Mouse (Mus musculus) liver, postnatal 0 days (tissue): ENCODE data around the gene Phactr2. TPM values are rescaled to one million over a fixed set of nuclear protein-coding genes. Genes with fewer than 3 reads are reported as not detected.

Experiments used
- ATAC-seq: fragments of 200-750 bp; cut with Nextera tagmentation; 2 replicates; pipeline ENCODE4 v1.8.0; 2017; ENCODE audit warnings: mild to moderate bottlenecking, moderate library complexity
- DNase-seq: peaks from one replicate; pipeline ENCODE4 v3.0.0-alpha.2; 2016
- H3K27ac ChIP-seq: fragments of 300-500 bp; sonication (generic); 2 replicates; pipeline ENCODE4 v1.5.1; 2014; ENCODE audit warnings: antibody characterized with exemption, moderate library complexity, mild to moderate bottlenecking, low read depth
- H3K27me3 ChIP-seq: fragments of 300-500 bp; sonication (generic); 2 replicates; pipeline ENCODE4 v1.6.1; 2014; ENCODE audit warnings: low read length, control low read depth, mixed read lengths; ENCODE audit not compliant: insufficient read depth
- H3K36me3 ChIP-seq: fragments of 300-500 bp; sonication (generic); replicated peaks from 2 replicates; pipeline ENCODE4 v1.6.1; 2014; ENCODE audit warnings: mild to moderate bottlenecking, control low read depth, low read length, moderate library complexity, mixed read lengths; ENCODE audit not compliant: insufficient read depth
- H3K4me1 ChIP-seq: fragments of 300-500 bp; sonication (generic); 2 replicates; pipeline ENCODE4 v1.6.1; 2014; ENCODE audit warnings: antibody characterized with exemption, mild to moderate bottlenecking, control low read depth; ENCODE audit not compliant: insufficient read depth
- H3K4me2 ChIP-seq: fragments of 300-500 bp; sonication (generic); 2 replicates; pipeline ENCODE4 v1.6.1; 2014; ENCODE audit warnings: low read depth, mild to moderate bottlenecking, low read length, moderate library complexity, mixed read lengths
- H3K4me3 ChIP-seq: fragments of 300-500 bp; sonication (generic); 2 replicates; pipeline ENCODE4 v1.5.1; 2014; ENCODE audit warnings: low read depth, low read length
- H3K9ac ChIP-seq: fragments of 300-500 bp; sonication (generic); replicated peaks from 2 replicates; pipeline ENCODE4 v1.6.1; 2014; ENCODE audit warnings: mild to moderate bottlenecking, moderate library complexity
- H3K9me3 ChIP-seq: fragments of 300-500 bp; sonication (generic); 2 replicates; pipeline ENCODE4 v1.6.1; 2016; ENCODE audit warnings: mild to moderate bottlenecking, control low read depth, low read length, mixed read lengths
- CTCF ChIP-seq: sonication (generic); IDR thresholded peaks from 2 replicates; pipeline ENCODE4 v1.5.1; 2016; ENCODE audit warnings: antibody characterized with exemption, low read depth
- EP300 ChIP-seq: IDR thresholded peaks from 2 replicates; pipeline ENCODE4 v1.6.1; 2016; ENCODE audit warnings: antibody characterized with exemption, low read depth, mild to moderate bottlenecking
- WGBS: fragments of 180-500 bp; shearing (Covaris S2); extraction: QIAGEN DNeasy Blood & Tissue Kit; methylation state at CpG from one replicate; pipeline ENCODE4 v1.1.7; 2014; ENCODE audit not compliant: insufficient replicate concordance; 5-methylcytosine and 5-hydroxymethylcytosine counted together
- polyA plus RNA-seq: library from polyadenylated mRNA; unstranded; fragments of >200 nt; fragmentation: Nextera tagmentation; extraction: Ambion mirVana; gene quantifications from 2 replicates; pipeline ENCODE4 v1.2.1, GENCODE M21; 2015

The Phactr2 gene
- polyA plus RNA-seq, 1 experiment from 2014 or later, result 4.9 TPM

DNA sequence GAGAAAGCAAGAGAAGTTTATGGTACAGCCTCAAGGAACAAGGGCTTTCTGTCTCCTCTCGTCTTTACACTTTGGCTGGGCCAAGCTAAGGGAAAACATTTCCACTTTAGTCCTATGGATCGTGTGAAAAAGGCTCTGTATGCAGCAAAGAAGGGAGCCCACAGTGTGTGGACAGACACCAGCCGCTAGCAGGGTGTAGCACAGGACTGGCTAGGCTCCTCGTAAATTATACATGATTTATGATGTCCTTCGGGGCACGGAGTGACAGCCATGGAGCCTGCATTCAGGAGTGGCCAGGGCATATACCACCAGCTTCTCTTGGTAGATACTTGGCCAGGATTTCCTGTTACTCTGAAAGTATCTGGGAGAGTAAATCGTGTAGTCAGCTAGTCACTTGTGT is 203.1 kb downstream of the Phactr2 start:
- DNase-seq, result no peak
- no peak overlapping the region for H3K4me2 ChIP-seq
- WGBS, result 63% methylated on average over 7 of the region's 7 CpGs
- TF ChIP-seq EP300 (no peak), CTCF (no peak)
- no peaks in the 10 kb centered on the region for H3K27me3 ChIP-seq
- no peaks in the 10 kb centered on the region for H3K9me3 ChIP-seq
- no peaks in the 10 kb centered on the region for H3K36me3 ChIP-seq
- no peak overlapping the region for H3K4me3 ChIP-seq
- ATAC-seq, result no peak
- no peak overlapping the region for H3K9ac ChIP-seq
- no peaks in the 10 kb centered on the region; the same call in 1 of the 2 replicates for H3K4me1 ChIP-seq
- no peak overlapping the region for H3K27ac ChIP-seq

- Histone ChIP-seq H3K4me2 (no peak overlapping the region), H3K4me3 (no peak overlapping the region), H3K9ac (no peak overlapping the region), H3K27ac (no peak overlapping the region), H3K9me3 (no peaks in the 10 kb centered on the region), H3K4me1 (no peaks in the 10 kb centered on the region; the same call in 1 of the 2 replicates), H3K27me3 (no peaks in the 10 kb centered on the region), H3K36me3 (no peaks in the 10 kb centered on the region)
- WGBS, result 70% methylated on average over 7 of the region's 7 CpGs
- no peak for TF ChIP-seq CTCF
- no peak for TF ChIP-seq EP300
- DNase-seq, result no peak
- ATAC-seq, result peak; percentile 49
These were observed 203.9 kb downstream of the Phactr2 start for GRCm38 (mm10) chr10:13270270-13270669.

GRCm38 (mm10) chr10:13259251-13259650 is 215.0 kb downstream of the Phactr2 start:
- H3K4me1 ChIP-seq, result no peaks in the 10 kb centered on the region
- no peak overlapping the region for H3K4me2 ChIP-seq
- 65% methylated on average over 3 of the region's 3 CpGs for WGBS
- H3K27me3 ChIP-seq, result no peaks in the 10 kb centered on the region
- no peak overlapping the region for H3K27ac ChIP-seq
- H3K36me3 ChIP-seq, result no peaks in the 10 kb centered on the region
- no peaks in the 10 kb centered on the region for H3K9me3 ChIP-seq
- H3K4me3 ChIP-seq, result no peak overlapping the region
- no peak for ATAC-seq
- no peak for TF ChIP-seq CTCF
- no peak for TF ChIP-seq EP300
- no peak overlapping the region for H3K9ac ChIP-seq
- DNase-seq, result no peak

DNA sequence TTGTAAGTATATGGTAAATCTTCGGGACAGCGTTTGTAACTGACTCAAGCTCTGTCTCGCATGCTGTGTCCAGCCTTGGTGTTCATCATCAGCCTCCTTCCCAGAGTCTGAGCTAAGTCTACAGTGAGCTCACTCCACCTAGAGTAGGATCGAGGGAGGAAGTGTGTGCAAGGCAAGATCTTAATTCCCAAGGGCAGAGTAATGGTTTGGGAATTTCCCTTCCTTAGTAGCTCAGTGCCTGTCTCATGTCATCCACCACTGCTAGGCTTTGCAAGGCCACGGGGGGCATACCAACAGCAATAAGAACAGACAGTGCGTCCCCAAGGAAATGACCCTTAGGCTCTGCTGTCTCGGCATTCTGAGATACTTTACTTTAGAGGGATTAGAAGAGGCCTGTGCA is 218.0 kb downstream of the Phactr2 start:
- no peaks in the 10 kb centered on the region for H3K27me3 ChIP-seq
- no peak overlapping the region for H3K4me2 ChIP-seq
- ATAC-seq (peak; percentile 58), DNase-seq (no peak)
- H3K27ac ChIP-seq, result no peak overlapping the region
- 0 out of 2 replicates have a peak, but pooled peaks cover 7% of the 10 kb centered on the region for H3K36me3 ChIP-seq
- no peaks in the 10 kb centered on the region for H3K4me1 ChIP-seq
- no peak for TF ChIP-seq EP300
- peak; percentile 42 for TF ChIP-seq CTCF
- 67% methylated on average over 7 of the region's 7 CpGs for WGBS
- H3K9me3 ChIP-seq, result no peaks in the 10 kb centered on the region
- no peak overlapping the region for H3K4me3 ChIP-seq
- no peak overlapping the region for H3K9ac ChIP-seq

- Histone ChIP-seq H3K27me3 (no peaks in the 10 kb centered on the region), H3K27ac (no peak overlapping the region), H3K9me3 (no peaks in the 10 kb centered on the region), H3K4me2 (no peak overlapping the region), H3K9ac (no peak overlapping the region), H3K4me3 (no peak overlapping the region), H3K4me1 (no peaks in the 10 kb centered on the region), H3K36me3 (peaks cover 7% of the 10 kb centered on the region; the same call in 1 of the 2 replicates)
- DNase-seq, result no peak
- no peak for ATAC-seq
- 63% methylated on average over 2 of the region's 2 CpGs for WGBS
- TF ChIP-seq EP300 (no peak), CTCF (no peak)
These were observed 223.9 kb downstream of the Phactr2 start for GRCm38 (mm10) chr10:13250280-13250679.

- H3K36me3 ChIP-seq, result peaks cover 7% of the 10 kb centered on the region; the same call in 1 of the 2 replicates
- 86% methylated on average over 8 of the region's 8 CpGs for WGBS
- H3K4me3 ChIP-seq, result no peak overlapping the region
- no peaks in the 10 kb centered on the region for H3K27me3 ChIP-seq
- no peaks in the 10 kb centered on the region for H3K9me3 ChIP-seq
- H3K27ac ChIP-seq, result no peak overlapping the region
- H3K4me2 ChIP-seq, result no peak overlapping the region
- DNase-seq, result no peak
- no peak overlapping the region for H3K9ac ChIP-seq
- no peak for TF ChIP-seq EP300
- no peak for TF ChIP-seq CTCF
- no peaks in the 10 kb centered on the region for H3K4me1 ChIP-seq
- ATAC-seq, result no peak
These were observed 225.1 kb downstream of the Phactr2 start for GRCm38 (mm10) chr10:13249126-13249525.

- ATAC-seq, result no peak
- Histone ChIP-seq H3K4me2 (no peak overlapping the region), H3K4me1 (no peaks in the 10 kb centered on the region), H3K9me3 (no peaks in the 10 kb centered on the region), H3K27ac (no peak overlapping the region), H3K4me3 (no peak overlapping the region), H3K27me3 (no peaks in the 10 kb centered on the region), H3K9ac (no peak overlapping the region), H3K36me3 (no peaks in the 10 kb centered on the region; the same call in 1 of the 2 replicates)
- 62% methylated on average over 6 of the region's 6 CpGs for WGBS
- TF ChIP-seq EP300, result no peak
- TF ChIP-seq CTCF, result no peak
- no peak for DNase-seq
These were observed 228.5 kb downstream of the Phactr2 start for GRCm38 (mm10) chr10:13245714-13246113.
